Mouse (Mus musculus): ENCODE measurements around the gene Igf2bp3. TPM values are rescaled to one million over a fixed set of nuclear protein-coding genes. Genes with fewer than 3 reads are reported as not detected.

The Igf2bp3 gene
- polyA plus RNA-seq, 1 experiment from 2014 or later, result 41.0 TPM

DNA sequence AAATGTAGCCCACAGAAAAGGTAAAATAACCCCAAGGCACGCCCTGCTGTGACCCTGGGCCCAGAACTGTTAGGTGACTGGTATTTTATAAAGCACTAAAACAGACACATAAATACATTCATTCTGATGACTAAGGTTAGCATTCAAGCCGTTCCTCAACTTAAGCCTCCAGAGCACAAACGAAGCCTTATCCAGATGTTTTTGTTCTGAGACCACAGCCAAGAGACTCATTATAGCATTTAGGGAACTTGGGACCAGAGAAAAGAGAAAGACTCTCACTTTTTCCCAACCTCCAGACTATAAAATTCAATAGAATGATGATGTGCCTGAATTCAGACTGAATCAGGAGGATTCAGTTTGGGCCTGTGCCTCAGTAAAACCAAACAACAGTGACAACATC is 46.1 kb downstream of the Igf2bp3 start:
- H3K9ac ChIP-seq (ENCODE audit: low read length), result no peak overlapping the region
- peaks cover 4% of the 10 kb centered on the region; the same call in 1 of the 2 replicates for H3K36me3 ChIP-seq (ENCODE audit: control insufficient read depth, insufficient read depth, low read length)
- WGBS, result 72% methylated on average over 3 of the region's 3 CpGs
- H3K4me2 ChIP-seq (ENCODE audit: low read depth, low read length), result no peak overlapping the region
- ATAC-seq (ENCODE audit: low read depth), result no peak
- H3K27ac ChIP-seq (ENCODE audit: low read length), result no peak overlapping the region
- H3K4me1 ChIP-seq (replicated peaks; ENCODE audit: control insufficient read depth, insufficient read depth, low read length), result 0 out of 2 replicates have a peak, but pooled peaks cover 2% of the 10 kb centered on the region
- no peak overlapping the region for H3K4me3 ChIP-seq (ENCODE audit: low read length)
- no peaks in the 10 kb centered on the region for H3K9me3 ChIP-seq (ENCODE audit: control insufficient read depth, low read length)
- H3K27me3 ChIP-seq (ENCODE audit: control insufficient read depth, insufficient read depth, low read depth, low read length), result no peaks in the 10 kb centered on the region

DNA sequence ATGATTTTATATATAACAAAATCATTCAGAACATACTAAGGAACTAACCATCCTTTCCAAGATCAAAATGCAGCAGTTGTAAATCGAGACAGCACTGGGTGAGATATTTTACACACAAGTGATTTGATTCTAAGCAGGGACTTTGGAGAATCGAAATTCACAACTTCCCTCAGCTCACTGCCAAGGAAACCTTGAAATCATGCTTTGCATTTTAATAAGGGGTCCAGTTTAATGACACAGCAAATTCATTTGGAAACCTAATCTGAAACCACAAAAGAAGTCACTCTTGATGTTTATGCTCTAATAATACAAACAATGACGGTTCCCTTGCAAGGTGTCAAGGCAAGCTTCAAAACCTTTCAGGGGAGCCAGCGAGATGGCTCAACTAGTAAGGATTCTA is 47.4 kb downstream of the Igf2bp3 start:
- no peaks in the 10 kb centered on the region for H3K27me3 ChIP-seq (ENCODE audit: control insufficient read depth, insufficient read depth, low read depth, low read length)
- H3K4me2 ChIP-seq (ENCODE audit: low read depth, low read length), result no peak overlapping the region
- peaks cover 4% of the 10 kb centered on the region; the same call in 1 of the 2 replicates for H3K36me3 ChIP-seq (ENCODE audit: control insufficient read depth, insufficient read depth, low read length)
- H3K9ac ChIP-seq (ENCODE audit: low read length), result no peak overlapping the region
- 0 out of 2 replicates have a peak, but pooled peaks cover 2% of the 10 kb centered on the region for H3K4me1 ChIP-seq (replicated peaks; ENCODE audit: control insufficient read depth, insufficient read depth, low read length)
- no peak overlapping the region for H3K27ac ChIP-seq (ENCODE audit: low read length)
- 59% methylated on average over 4 of the region's 4 CpGs for WGBS
- no peak overlapping the region for H3K4me3 ChIP-seq (ENCODE audit: low read length)
- H3K9me3 ChIP-seq (ENCODE audit: control insufficient read depth, low read length), result no peaks in the 10 kb centered on the region
- no peak for ATAC-seq (ENCODE audit: low read depth)

DNA sequence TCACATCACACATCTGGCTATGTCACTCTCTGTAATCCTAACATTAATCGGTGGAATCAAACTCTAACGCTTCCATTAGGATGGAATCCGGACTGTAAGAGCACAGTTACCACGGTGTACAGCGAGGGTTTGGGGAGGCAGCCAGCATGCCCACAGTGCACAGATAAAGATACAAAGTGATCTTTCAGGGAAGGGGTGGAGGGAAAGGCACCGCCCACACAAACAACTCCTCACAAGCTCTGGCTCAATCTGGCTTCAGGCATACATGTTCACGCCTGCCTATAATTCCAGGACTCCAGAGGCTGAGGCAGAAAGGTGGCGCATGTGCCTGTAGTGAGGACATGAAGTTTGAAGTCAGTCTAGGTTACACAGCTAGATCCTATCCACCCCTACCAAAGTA is 48.4 kb downstream of the Igf2bp3 start:
- Histone ChIP-seq H3K4me2 (ENCODE audit: low read depth, low read length) (no peak overlapping the region), H3K27ac (ENCODE audit: low read length) (no peak overlapping the region), H3K4me3 (ENCODE audit: low read length) (no peak overlapping the region), H3K36me3 (ENCODE audit: control insufficient read depth, insufficient read depth, low read length) (peaks cover 4% of the 10 kb centered on the region; the same call in 1 of the 2 replicates), H3K4me1 (replicated peaks; ENCODE audit: control insufficient read depth, insufficient read depth, low read length) (0 out of 2 replicates have a peak, but pooled peaks cover 5% of the 10 kb centered on the region), H3K27me3 (ENCODE audit: control insufficient read depth, insufficient read depth, low read depth, low read length) (no peaks in the 10 kb centered on the region), H3K9ac (ENCODE audit: low read length) (no peak overlapping the region), H3K9me3 (ENCODE audit: control insufficient read depth, low read length) (no peaks in the 10 kb centered on the region)
- WGBS, result 86% methylated on average over 8 of the region's 8 CpGs
- no peak for ATAC-seq (ENCODE audit: low read depth)

DNA sequence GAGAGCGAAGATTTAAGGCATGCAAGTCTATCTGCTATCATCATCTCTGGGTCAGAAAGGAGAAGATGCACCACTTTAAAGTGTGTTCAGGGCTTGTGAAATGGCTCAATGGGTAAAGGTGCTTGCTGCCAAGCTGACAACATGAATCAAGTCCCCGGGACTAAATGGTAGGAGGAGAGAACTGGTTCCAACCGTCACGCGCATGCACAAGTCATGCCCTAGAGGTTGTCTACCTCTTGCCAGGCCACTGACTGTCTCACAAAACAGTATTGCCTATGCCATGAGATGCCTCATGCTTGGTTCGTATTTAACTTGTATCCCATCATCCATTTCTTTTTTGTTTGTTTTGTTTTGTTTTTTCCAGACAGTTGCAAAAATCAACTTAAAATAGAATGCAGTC is 48.9 kb downstream of the Igf2bp3 start:
- Histone ChIP-seq H3K4me1 (replicated peaks; ENCODE audit: control insufficient read depth, insufficient read depth, low read length) (0 out of 2 replicates have a peak, but pooled peaks cover 5% of the 10 kb centered on the region), H3K9me3 (ENCODE audit: control insufficient read depth, low read length) (no peaks in the 10 kb centered on the region), H3K36me3 (ENCODE audit: control insufficient read depth, insufficient read depth, low read length) (peaks cover 4% of the 10 kb centered on the region; the same call in 1 of the 2 replicates), H3K27me3 (ENCODE audit: control insufficient read depth, insufficient read depth, low read depth, low read length) (no peaks in the 10 kb centered on the region), H3K27ac (ENCODE audit: low read length) (no peak overlapping the region), H3K4me3 (ENCODE audit: low read length) (no peak overlapping the region), H3K4me2 (ENCODE audit: low read depth, low read length) (no peak overlapping the region), H3K9ac (ENCODE audit: low read length) (no peak overlapping the region)
- 90% methylated on average over 6 of the region's 6 CpGs for WGBS
- no peak for ATAC-seq (ENCODE audit: low read depth)

DNA sequence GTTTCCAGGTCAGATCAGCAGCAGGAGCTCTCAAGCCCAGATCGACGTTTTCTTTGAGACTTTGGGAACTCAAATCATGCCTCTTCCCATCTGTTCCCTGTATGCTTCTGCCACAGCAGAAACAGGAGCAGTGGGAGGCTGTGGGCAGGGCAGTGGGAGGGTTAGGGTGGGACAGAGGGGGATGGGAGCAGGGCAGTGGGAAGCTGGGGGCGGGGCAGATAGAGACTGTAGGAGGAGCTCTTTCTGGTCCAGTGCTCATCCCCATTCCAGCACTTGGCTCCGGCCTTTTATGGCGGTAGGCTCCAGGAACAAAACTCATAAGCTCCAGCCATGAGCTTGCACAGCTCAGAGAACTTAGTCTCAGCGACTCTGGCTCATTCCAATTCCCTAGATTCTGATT is 49.7 kb downstream of the Igf2bp3 start:
- H3K27me3 ChIP-seq (ENCODE audit: control insufficient read depth, insufficient read depth, low read depth, low read length), result no peaks in the 10 kb centered on the region
- no peak overlapping the region for H3K27ac ChIP-seq (ENCODE audit: low read length)
- WGBS, result 63% methylated on average over 6 of the region's 6 CpGs
- peaks cover 5% of the 10 kb centered on the region; the same call in 1 of the 2 replicates for H3K4me1 ChIP-seq (replicated peaks; ENCODE audit: control insufficient read depth, insufficient read depth, low read length)
- H3K9me3 ChIP-seq (ENCODE audit: control insufficient read depth, low read length), result no peaks in the 10 kb centered on the region
- 0 out of 2 replicates have a peak, but pooled peaks have one; percentile 17 for ATAC-seq (ENCODE audit: low read depth)
- no peak overlapping the region for H3K4me2 ChIP-seq (ENCODE audit: low read depth, low read length)
- peaks cover 4% of the 10 kb centered on the region; the same call in 1 of the 2 replicates for H3K36me3 ChIP-seq (ENCODE audit: control insufficient read depth, insufficient read depth, low read length)
- H3K9ac ChIP-seq (ENCODE audit: low read length), result no peak overlapping the region
- no peak overlapping the region for H3K4me3 ChIP-seq (ENCODE audit: low read length)

DNA sequence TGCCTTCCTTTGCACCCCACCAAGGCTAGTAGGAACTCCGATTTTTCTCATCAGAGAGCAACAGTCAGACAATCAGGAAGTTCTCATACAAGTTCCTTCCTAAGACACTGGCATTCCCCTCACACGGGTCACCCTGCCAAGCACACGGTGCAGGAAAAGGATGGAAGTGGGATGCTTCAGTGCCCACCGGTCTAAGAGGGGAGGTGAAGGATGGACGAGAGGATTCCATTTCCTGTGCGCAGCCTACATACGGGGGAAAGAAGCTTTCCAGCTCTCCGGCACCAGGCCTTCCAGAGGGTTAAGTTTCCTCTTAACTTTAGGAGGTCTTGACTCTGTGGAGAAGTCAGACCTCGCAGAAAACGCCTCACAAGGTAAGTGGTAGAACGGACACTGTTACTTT is 50.1 kb downstream of the Igf2bp3 start:
- no peaks in the 10 kb centered on the region for H3K9me3 ChIP-seq (ENCODE audit: control insufficient read depth, low read length)
- H3K4me2 ChIP-seq (ENCODE audit: low read depth, low read length), result no peak overlapping the region
- no peak overlapping the region for H3K4me3 ChIP-seq (ENCODE audit: low read length)
- H3K27me3 ChIP-seq (ENCODE audit: control insufficient read depth, insufficient read depth, low read depth, low read length), result no peaks in the 10 kb centered on the region
- no peak for ATAC-seq (ENCODE audit: low read depth)
- WGBS, result 72% methylated on average over 11 of the region's 11 CpGs
- peaks cover 4% of the 10 kb centered on the region; the same call in 1 of the 2 replicates for H3K36me3 ChIP-seq (ENCODE audit: control insufficient read depth, insufficient read depth, low read length)
- no peak overlapping the region for H3K27ac ChIP-seq (ENCODE audit: low read length)
- H3K9ac ChIP-seq (ENCODE audit: low read length), result no peak overlapping the region
- peaks cover 8% of the 10 kb centered on the region; the same call in 1 of the 2 replicates for H3K4me1 ChIP-seq (replicated peaks; ENCODE audit: control insufficient read depth, insufficient read depth, low read length)

DNA sequence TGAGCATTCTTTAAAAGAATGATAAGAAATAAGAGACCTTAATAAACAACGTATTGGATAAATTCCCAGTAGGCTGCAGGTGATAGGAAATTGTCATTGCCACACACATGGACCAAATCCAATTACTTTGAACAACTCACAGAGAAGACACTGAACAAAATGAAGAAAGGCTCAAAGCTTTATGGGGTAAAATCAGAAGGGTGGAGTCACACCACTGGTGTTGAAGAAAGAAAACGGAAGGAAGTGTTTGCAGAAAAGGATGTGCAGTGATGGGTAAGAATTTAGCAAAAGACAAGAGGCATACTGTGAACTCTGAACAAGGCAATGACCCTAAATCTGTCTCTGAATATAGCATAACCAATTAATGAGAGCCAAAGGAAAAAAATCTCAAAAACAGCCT is 54.8 kb downstream of the Igf2bp3 start:
- Histone ChIP-seq H3K4me1 (replicated peaks; ENCODE audit: control insufficient read depth, insufficient read depth, low read length) (peaks cover 19% of the 10 kb centered on the region), H3K9me3 (ENCODE audit: control insufficient read depth, low read length) (no peaks in the 10 kb centered on the region), H3K4me3 (ENCODE audit: low read length) (no peak overlapping the region), H3K27me3 (ENCODE audit: control insufficient read depth, insufficient read depth, low read depth, low read length) (no peaks in the 10 kb centered on the region), H3K36me3 (ENCODE audit: control insufficient read depth, insufficient read depth, low read length) (no peaks in the 10 kb centered on the region), H3K27ac (ENCODE audit: low read length) (no peak overlapping the region), H3K9ac (ENCODE audit: low read length) (no peak overlapping the region), H3K4me2 (ENCODE audit: low read depth, low read length) (no peak overlapping the region)
- no peak for ATAC-seq (ENCODE audit: low read depth)
- 43% methylated on average over 2 of the region's 2 CpGs for WGBS

DNA sequence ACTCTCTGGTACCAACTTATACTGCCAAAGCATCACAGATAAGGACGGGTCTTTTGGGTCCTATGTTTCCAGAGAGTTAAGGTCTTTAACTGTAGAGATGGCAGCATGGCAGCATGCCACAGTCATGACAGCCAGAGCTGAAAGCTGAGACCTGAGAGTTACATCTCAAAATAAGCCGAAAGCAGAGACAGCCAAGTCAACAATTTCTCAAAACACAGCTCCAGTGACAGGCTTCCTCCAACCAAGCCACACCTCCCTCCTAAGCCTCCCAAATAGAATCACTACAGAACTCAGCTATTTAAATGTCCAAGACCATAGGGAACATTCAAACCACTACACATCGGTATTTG is 58.0 kb downstream of the Igf2bp3 start:
- no peak overlapping the region for H3K9ac ChIP-seq (ENCODE audit: low read length)
- ATAC-seq (ENCODE audit: low read depth), result peak; percentile 39
- H3K9me3 ChIP-seq (ENCODE audit: control insufficient read depth, low read length), result no peaks in the 10 kb centered on the region
- H3K27me3 ChIP-seq (ENCODE audit: control insufficient read depth, insufficient read depth, low read depth, low read length), result no peaks in the 10 kb centered on the region
- no peaks in the 10 kb centered on the region for H3K36me3 ChIP-seq (ENCODE audit: control insufficient read depth, insufficient read depth, low read length)
- H3K4me3 ChIP-seq (ENCODE audit: low read length), result no peak overlapping the region
- H3K27ac ChIP-seq (ENCODE audit: low read length), result 0 out of 2 replicates have a peak overlapping the region, but pooled peaks have one; percentile 6
- peaks cover 24% of the 10 kb centered on the region for H3K4me1 ChIP-seq (replicated peaks; ENCODE audit: control insufficient read depth, insufficient read depth, low read length)
- H3K4me2 ChIP-seq (ENCODE audit: low read depth, low read length), result no peak overlapping the region
- WGBS, result 53% methylated on average over 3 of the region's 3 CpGs

DNA sequence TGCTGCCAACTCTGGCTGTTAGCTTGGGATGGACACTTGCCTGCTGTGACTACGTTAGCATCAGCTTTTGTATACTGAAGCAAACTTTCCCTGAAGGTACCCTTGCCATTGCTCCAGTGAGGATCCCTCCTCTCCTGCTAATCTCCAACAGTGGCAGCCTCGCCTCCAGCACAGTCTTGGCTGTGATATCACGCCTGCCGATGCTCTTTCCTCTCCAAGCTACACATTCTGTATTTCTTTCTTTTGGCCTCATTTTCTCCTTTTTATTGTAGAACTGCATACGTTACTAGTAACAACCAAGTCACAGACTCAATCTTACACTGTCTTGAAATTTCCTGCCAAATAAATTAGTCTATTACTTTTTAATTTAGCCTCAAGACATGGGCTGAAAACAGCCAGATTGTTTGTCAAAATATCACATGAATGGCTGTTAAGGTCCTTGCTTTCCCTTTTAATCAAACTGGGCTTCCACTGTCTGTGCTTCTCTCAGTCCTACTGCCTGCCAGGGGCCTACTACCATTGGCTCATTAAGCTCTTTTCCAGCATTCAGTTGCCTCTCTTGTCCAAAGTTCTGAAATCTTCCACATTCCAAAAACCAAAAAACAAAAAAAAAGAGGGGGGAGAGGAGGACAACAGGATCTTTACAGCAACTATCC is 58.5 kb downstream of the Igf2bp3 start:
- no peak overlapping the region for H3K4me3 ChIP-seq (ENCODE audit: low read length)
- H3K9me3 ChIP-seq (ENCODE audit: control insufficient read depth, low read length), result no peaks in the 10 kb centered on the region
- ATAC-seq (ENCODE audit: low read depth), result no peak
- 0 out of 2 replicates have a peak overlapping the region, but pooled peaks have one; percentile 6 for H3K27ac ChIP-seq (ENCODE audit: low read length)
- H3K27me3 ChIP-seq (ENCODE audit: control insufficient read depth, insufficient read depth, low read depth, low read length), result no peaks in the 10 kb centered on the region
- H3K4me2 ChIP-seq (ENCODE audit: low read depth, low read length), result no peak overlapping the region
- H3K9ac ChIP-seq (ENCODE audit: low read length), result no peak overlapping the region
- 80% methylated on average over 5 of the region's 5 CpGs for WGBS
- H3K36me3 ChIP-seq (ENCODE audit: control insufficient read depth, insufficient read depth, low read length), result no peaks in the 10 kb centered on the region
- H3K4me1 ChIP-seq (replicated peaks; ENCODE audit: control insufficient read depth, insufficient read depth, low read length), result peaks cover 29% of the 10 kb centered on the region
